Mouse (Mus musculus) fat pad, adult 2 months (tissue): ENCODE data around the gene Rbm46.

ENCODE experiments used
- DNase-seq: peaks from one replicate; pipeline ENCODE4 v3.0.0-alpha.2; 2011; ENCODE audit warnings: low read depth, low spot score; ENCODE audit errors: extremely low read depth

Rbm46 gene

DNA sequence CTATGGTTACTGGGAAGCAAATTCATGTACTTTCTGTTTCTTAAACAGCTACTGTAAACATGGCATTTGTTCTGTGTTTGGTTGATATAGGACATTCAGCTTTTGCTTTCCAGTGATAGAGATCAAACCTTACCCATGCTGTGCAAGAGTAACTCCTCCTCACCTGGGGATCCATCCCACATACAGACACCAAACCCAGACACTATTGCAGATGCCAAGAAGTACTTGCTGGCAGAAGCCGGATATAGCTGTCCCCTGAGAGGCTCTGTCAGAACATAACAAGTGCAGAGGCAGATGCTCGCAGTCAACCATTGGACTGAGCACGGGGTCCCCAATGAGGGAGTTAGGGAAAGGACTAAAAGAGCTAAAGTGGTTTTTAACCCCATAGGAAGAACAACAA lies 84.6 kb downstream of the Rbm46 start:
- DNase-seq, result no peak
